8 mouse cellular contexts compared by ENCODE assay signal in the genomic region with DNA sequence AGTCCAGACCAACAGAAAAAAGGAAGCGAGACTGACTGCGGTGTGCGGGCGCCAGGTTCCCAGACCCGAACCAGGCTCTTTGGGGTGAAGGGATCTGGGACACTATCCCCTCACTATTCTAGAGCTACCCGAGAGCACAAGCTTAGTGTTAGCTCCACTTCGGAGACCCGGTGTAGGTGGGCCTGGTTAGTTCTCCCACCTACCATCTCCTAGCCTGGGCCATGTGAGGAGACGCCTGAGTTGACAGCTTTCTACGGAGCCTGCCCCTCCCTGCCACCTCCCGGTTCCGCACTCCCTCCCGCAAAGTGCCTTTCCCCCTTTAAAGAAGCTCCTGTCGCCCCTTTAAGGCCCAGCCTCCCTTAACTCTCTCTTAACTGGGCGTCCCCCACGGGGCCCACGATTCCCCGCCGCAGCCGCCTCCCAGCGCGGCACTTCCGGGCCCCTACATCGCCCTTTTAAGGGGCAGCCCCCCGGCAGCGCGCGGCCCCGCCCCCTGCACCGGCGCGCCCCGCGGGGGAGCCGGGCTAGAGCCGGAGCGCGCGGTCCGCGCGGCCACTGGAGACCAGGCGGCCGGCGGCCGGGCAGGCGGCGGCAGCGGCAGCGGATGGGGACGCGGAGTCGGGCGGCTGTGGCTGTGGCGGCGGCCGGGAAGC. TPM values are rescaled to one million over a fixed set of nuclear protein-coding genes. Genes with fewer than 3 reads are reported as not detected.
DNase-seq lines count a peak whose midpoint lies in the region; ATAC-seq and TF ChIP-seq lines count a peak whose summit lies in the region.

A gene (plus strand): TSS at position 527 of the 653 bp plus-strand sequence.

- H3K4me3 ChIP-seq in MEL (ENCODE audit: control insufficient read depth in 1 of 2, insufficient read depth in 1 of 2, low read depth in 2 of 2, low read length in 2 of 2), result peak within 1 kb of the TSS; percentile 65 to 98
- H3K4me3 ChIP-seq in forebrain, postnatal 0 days (ENCODE audit: low read depth, low read length), result peak within 1 kb of the TSS; percentile 84
- H3K4me3 ChIP-seq in lung, embryonic 15.5 days, result peak within 1 kb of the TSS; percentile 82
- H3K4me3 ChIP-seq in thymus, adult 2 months (ENCODE audit: control insufficient read depth, insufficient read depth, low read length), result peak within 1 kb of the TSS; percentile 93

- H3K79me2 ChIP-seq in MEL (ENCODE audit: control insufficient read depth, insufficient read depth, low read length, poor library complexity), result peaks cover 25% of the 10 kb centered on the region

- peaks cover 2 to 13% of the 10 kb centered on the region in 2 experiments for H3K4me1 ChIP-seq in MEL (ENCODE audit: control insufficient read depth in 1 of 2, insufficient read depth in 2 of 2, low read length in 2 of 2)
- H3K4me1 ChIP-seq in forebrain, postnatal 0 days (ENCODE audit: insufficient read depth), result peaks cover 31% of the 10 kb centered on the region
- H3K4me1 ChIP-seq in lung, embryonic 15.5 days, result peaks cover 46% of the 10 kb centered on the region
- H3K4me1 ChIP-seq in thymus, adult 2 months (replicated peaks; ENCODE audit: control insufficient read depth, insufficient read depth, low read length), result peaks cover 39% of the 10 kb centered on the region

- peak within 1 kb of the TSS; percentile 81 for H3K9ac ChIP-seq in MEL (ENCODE audit: control insufficient read depth, low read depth, low read length, poor library complexity, severe bottlenecking)
- peak within 1 kb of the TSS; percentile 77 for H3K9ac ChIP-seq in forebrain, postnatal 0 days
- peak within 1 kb of the TSS; percentile 84 for H3K9ac ChIP-seq in lung, embryonic 15.5 days

- H3K4me2 ChIP-seq in forebrain, postnatal 0 days (ENCODE audit: low read depth), result peak within 1 kb of the TSS; percentile 97
- peak within 1 kb of the TSS; percentile 97 for H3K4me2 ChIP-seq in lung, embryonic 15.5 days

- H3K27me3 ChIP-seq in MEL (ENCODE audit: control insufficient read depth in 1 of 2, insufficient read depth in 2 of 2, low read length in 2 of 2), result no peaks in the 10 kb centered on the region
- H3K27me3 ChIP-seq in forebrain, postnatal 0 days (ENCODE audit: insufficient read depth, low read length), result no peaks in the 10 kb centered on the region; the same call in 1 of the 2 replicates
- H3K27me3 ChIP-seq in lung, embryonic 15.5 days, result peaks cover 17% of the 10 kb centered on the region
- no peaks in the 10 kb centered on the region for H3K27me3 ChIP-seq in thymus, adult 2 months (ENCODE audit: control insufficient read depth, insufficient read depth, low read length)

- peak; percentile 97 for ATAC-seq in forebrain, postnatal 0 days
- ATAC-seq in lung, embryonic 15.5 days (ENCODE audit: borderline replicate concordance, extremely low read depth, low FRiP score, low TSS enrichment), result peak; percentile 92

- TF ChIP-seq CTCF in MEL (IDR thresholded peaks at IDR 0.05 in 2 of 3, conservative IDR thresholded peaks at IDR 0.05 in 1 of 3; ENCODE audit: control insufficient read depth in 1 of 3, insufficient read depth in 1 of 3, low read depth in 2 of 3, low read length in 3 of 3, poor library complexity in 1 of 3, severe bottlenecking in 1 of 3), result no peak
- TF ChIP-seq CTCF in forebrain, postnatal 0 days (IDR thresholded peaks at IDR 0.05; ENCODE audit: low read depth), result no peak
- no peak for TF ChIP-seq CTCF in thymus, adult 2 months (IDR thresholded peaks at IDR 0.05; ENCODE audit: borderline replicate concordance, control insufficient read depth, extremely low read depth, insufficient read depth, low read length, poor library complexity)

- DNase-seq in MEL (ENCODE audit: low read depth, low spot score), result peak; percentile 95
- DNase-seq in cerebellum, adult 18-20 months, result peak; percentile 89 to 95
- peak; percentile 95 for DNase-seq in forebrain, postnatal 0 days
- peak; percentile 89 to 94 for DNase-seq in heart, postnatal 36 days
- DNase-seq in layer of hippocampus, adult 8-10 months (ENCODE audit: low spot score in 2 of 2), result peak; percentile 86 to 87
- DNase-seq in ovary, adult 18-20 months (ENCODE audit: low spot score), result peak; percentile 91
- peak; percentile 94 for DNase-seq in thymus, adult 2 months

- intact Hi-C loops in heart, postnatal 36 days (cut with DNase I), result loop anchor here (1.0 to 5.0 kb wide), 3 partner anchors 16 to 802 kb away; a partner anchor contains a TSS

- peaks cover 3 to 13% of the 10 kb centered on the region in 2 experiments; a peak in 3 of 4 replicates for H3K36me3 ChIP-seq in MEL (ENCODE audit: control insufficient read depth in 1 of 2, insufficient read depth in 2 of 2, low read length in 2 of 2)
- H3K36me3 ChIP-seq in forebrain, postnatal 0 days (ENCODE audit: insufficient read depth), result no peaks in the 10 kb centered on the region
- no peaks in the 10 kb centered on the region for H3K36me3 ChIP-seq in lung, embryonic 15.5 days
- H3K36me3 ChIP-seq in thymus, adult 2 months (ENCODE audit: control insufficient read depth, insufficient read depth, low read length), result no peaks in the 10 kb centered on the region

- 0 out of 4 replicates have a peak, but pooled peaks of 1 of the 2 experiments have one; percentile 9 for TF ChIP-seq EP300 in MEL (IDR thresholded peaks at IDR 0.05; ENCODE audit: low read depth in 1 of 2, low read length in 2 of 2)

- peak within 1 kb of the TSS; percentile 33 for H3K27ac ChIP-seq in MEL (ENCODE audit: control insufficient read depth, low read depth, low read length)
- peak within 1 kb of the TSS; percentile 73 for H3K27ac ChIP-seq in forebrain, postnatal 0 days (ENCODE audit: low read depth, low read length)
- 0 out of 2 replicates have a peak within 1 kb of the TSS, but pooled peaks have one; percentile 46 for H3K27ac ChIP-seq in lung, embryonic 15.5 days
- H3K27ac ChIP-seq in thymus, adult 2 months (ENCODE audit: control insufficient read depth, insufficient read depth, low read length), result peak within 1 kb of the TSS; percentile 17; the same call in 1 of the 2 replicates

- WGBS in forebrain, postnatal 0 days, result under 1% methylated on average over 45 of the region's 57 CpGs
- 1% methylated on average over 56 of the region's 57 CpGs for WGBS in lung, embryonic 15.5 days
- 9% methylated on average over 57 of the region's 57 CpGs for WGBS in thymus, adult 2 months

- TF ChIP-seq RAD21 in MEL (IDR thresholded peaks at IDR 0.05; ENCODE audit: low read depth, low read length), result no peak

- no peaks in the 10 kb centered on the region for H3K9me3 ChIP-seq in MEL (replicated peaks; ENCODE audit: insufficient read depth, low read length)
- no peaks in the 10 kb centered on the region for H3K9me3 ChIP-seq in forebrain, postnatal 0 days (ENCODE audit: low read length)
- H3K9me3 ChIP-seq in lung, embryonic 15.5 days, result no peaks in the 10 kb centered on the region

- peak; percentile 54 to 60; a peak in 2 of 4 replicates for TF ChIP-seq POLR2A in MEL (IDR thresholded peaks at IDR 0.05; ENCODE audit: control insufficient read depth in 1 of 2, insufficient read depth in 1 of 2, low read depth in 1 of 2, low read length in 2 of 2, poor library complexity in 1 of 2)
- TF ChIP-seq POLR2A in thymus, adult 2 months (IDR thresholded peaks at IDR 0.05; ENCODE audit: control insufficient read depth, extremely low read depth, insufficient read depth, low read length, poor library complexity), result peak; percentile 70

TF ChIP-seq in MEL, 35 proteins besides CTCF, POLR2A, EP300 and RAD21:
- TF ChIP-seq MAX (IDR thresholded peaks at IDR 0.05; ENCODE audit: low read length), result peak; percentile 59; the same call in 1 of the 2 replicates
- TF ChIP-seq ETS1 (IDR thresholded peaks at IDR 0.05; ENCODE audit: low read depth, low read length), result no peak
- peak; percentile 99 for TF ChIP-seq ELF1 (IDR thresholded peaks at IDR 0.05; ENCODE audit: low read depth, low read length)
- no peak; the same call in 1 of the 2 replicates for TF ChIP-seq GABPA (IDR thresholded peaks at IDR 0.05; ENCODE audit: low read depth, low read length)
- peak; percentile 97; the same call in 1 of the 2 replicates for TF ChIP-seq UBTF (IDR thresholded peaks at IDR 0.05; ENCODE audit: borderline replicate concordance, insufficient read depth, low read depth, low read length)
- peak; percentile 89 for TF ChIP-seq MXI1 (IDR thresholded peaks at IDR 0.05; ENCODE audit: low read depth, low read length)
- peak; percentile 43; the same call in 1 of the 2 replicates for TF ChIP-seq NRF1 (IDR thresholded peaks at IDR 0.05; ENCODE audit: insufficient read depth, low read depth, low read length, poor library complexity, severe bottlenecking)
- peak; percentile 83 for TF ChIP-seq HCFC1 (IDR thresholded peaks at IDR 0.05; ENCODE audit: low read depth, low read length)
- peak; percentile 72 for TF ChIP-seq ZMIZ1 (IDR thresholded peaks at IDR 0.05; ENCODE audit: low read depth, low read length)
- peak; percentile 68 for TF ChIP-seq NELFE (IDR thresholded peaks at IDR 0.05; ENCODE audit: low read depth, low read length)
- TF ChIP-seq ZC3H11A (IDR thresholded peaks at IDR 0.05; ENCODE audit: low read depth, low read length), result peak; percentile 93
- peak; percentile 100 for TF ChIP-seq SIN3A (IDR thresholded peaks at IDR 0.05; ENCODE audit: low read length)
- no peak for TF ChIP-seq CHD2 (IDR thresholded peaks at IDR 0.05; ENCODE audit: low read length)
- 0 out of 2 replicates have a peak, but pooled peaks have one; percentile 41 for TF ChIP-seq TCF12 (IDR thresholded peaks at IDR 0.05; ENCODE audit: low read depth, low read length)
- TF ChIP-seq MAZ (IDR thresholded peaks at IDR 0.05; ENCODE audit: low read depth, low read length), result peak; percentile 95; the same call in 1 of the 2 replicates
- no peak for TF ChIP-seq SMC3 (IDR thresholded peaks at IDR 0.05; ENCODE audit: low read depth, low read length)
- no peak for TF ChIP-seq E2F4 (IDR thresholded peaks at IDR 0.05; ENCODE audit: borderline replicate concordance, low read depth, low read length)
TF ChIP-seq in MEL: peak in this region for 12.

RNA-seq across cellular contexts. Expression of the gene that starts here (rescaled TPM):
- total RNA-seq in MEL (2012; rRNA removed), result 6.7 and 8.6 TPM in 2 replicates
- polyA plus RNA-seq in MEL (2012; ENCODE audit: insufficient read depth in 1 of 2, insufficient read length in 2 of 2, low read depth in 1 of 2, low replicate concordance in 2 of 2, missing spikeins in 1 of 2), result 10 to 100 TPM in 1 of 2 experiments, not detected in 1; 14.5 TPM
- total RNA-seq in forebrain, postnatal 0 days (2014; rRNA removed), result 13.8 and 14.2 TPM in 2 replicates
- polyA plus RNA-seq in forebrain, postnatal 0 days (2015; fragmentation: Nextera tagmentation; extraction: Ambion mirVana), result 15.7 and 17.2 TPM in 2 replicates
- 10 to 100 TPM; 27.2 to 29.6 TPM for total RNA-seq in heart, postnatal 36 days (2021)
- total RNA-seq in layer of hippocampus, adult 8-10 months (2022), result 10 to 100 TPM; 58.4 to 69.8 (median 63.7) TPM
- polyA plus RNA-seq in lung, embryonic 15.5 days (2015; fragmentation: Nextera tagmentation; extraction: Ambion mirVana), result 18.3 and 18.4 TPM in 2 replicates
- polyA plus RNA-seq in thymus, adult 2 months (2012; rRNA removed), result 18.9 and 25.7 TPM in 2 replicates

Comparison
In these comparisons a context has a peak if more than half of its experiments do, and no peak if none do; other contexts are left out.
1. Peak in every context shown above with its lines: DNase-seq, ATAC-seq, H3K4me3 ChIP-seq and H3K27ac ChIP-seq.
2. H3K27ac ChIP-seq: peak in every context shown above with its lines; median percentile 73 in forebrain, postnatal 0 days; 46 in lung, embryonic 15.5 days; 33 in MEL; 17 in thymus, adult 2 months.